Mouse (Mus musculus) testis, adult 10 weeks (tissue): Measurements from ENCODE around the gene Dnajc30. TPM values are rescaled to one million over a fixed set of nuclear protein-coding genes. Genes with fewer than 3 reads are reported as not detected.

Experiments used
- polyA plus RNA-seq: library from polyadenylated mRNA; stranded (reverse); fragments of 350-450 nt; fragmentation: Illumina TruSeq; extraction: RNeasy Lipid Tissue Mini Kit (QIAGEN cat#74804); gene quantifications from one replicate; pipeline ENCODE4 v1.2.3, GENCODE M21; 2014; ENCODE audit warnings: low read depth, low replicate concordance

Dnajc30 gene
- polyA plus RNA-seq = 10.2 TPM

GRCm38 (mm10) chr5:135063629-135064381 lies at the start of gene Dnajc30:
Dnajc30 (plus strand) TSS chr5:135064202.

GRCm38 (mm10) chr5:135023344-135024173 lies 40.4 kb upstream of the Dnajc30 start, which contains the start of gene Stx1a:
Stx1a (plus strand) TSS chr5:135023482.

GRCm38 (mm10) chr5:135064909-135065446 lies 976 bp downstream of the Dnajc30 start, which contains the start of gene Bud23:
Bud23 (minus strand) TSS chr5:135064959.

GRCm38 (mm10) chr5:135077564-135078481 lies 13.8 kb downstream of the Dnajc30 start, which contains the start of gene Vps37d:
Vps37d (minus strand) TSS chr5:135078266.

GRCm38 (mm10) chr5:135089653-135090052 lies 25.7 kb downstream of the Dnajc30 start, which contains the start of gene Mlxipl:
Mlxipl (plus strand) TSS chr5:135089890.

Other genes starting within 250 kb of the Dnajc30 start
- gene Tmem270, start 157.5 kb upstream of the Dnajc30 start, polyA plus RNA-seq = 0.52 TPM
- 3.1 TPM for gene Cldn13, start 148.7 kb upstream of the Dnajc30 start, polyA plus RNA-seq
- 4.6 TPM for gene Mettl27, start 131.8 kb upstream of the Dnajc30 start, polyA plus RNA-seq
- not detected for gene Cldn4, start 117.3 kb upstream of the Dnajc30 start, polyA plus RNA-seq
- not detected for gene Cldn3, start 78.0 kb upstream of the Dnajc30 start, polyA plus RNA-seq
- 7.4 TPM for gene Abhd11, start 55.0 kb upstream of the Dnajc30 start, polyA plus RNA-seq
- not detected for gene Stx1a, start 40.7 kb upstream of the Dnajc30 start, polyA plus RNA-seq
- 9.1 TPM for gene Bud23, start 757 bp downstream of the Dnajc30 start, polyA plus RNA-seq
- gene Vps37d, start 14.1 kb downstream of the Dnajc30 start, polyA plus RNA-seq = not detected
- gene Mlxipl, start 25.7 kb downstream of the Dnajc30 start, polyA plus RNA-seq = 1.1 TPM
- 12.1 TPM for gene Tbl2, start 85.5 kb downstream of the Dnajc30 start, polyA plus RNA-seq
- 13.1 TPM for gene Bcl7b, start 104.1 kb downstream of the Dnajc30 start, polyA plus RNA-seq
- gene Baz1b, start 123.1 kb downstream of the Dnajc30 start, polyA plus RNA-seq = 17.9 TPM
- 0.08 TPM for gene Fzd9, start 187.0 kb downstream of the Dnajc30 start, polyA plus RNA-seq